Mouse (Mus musculus) ES-Bruce4 (cell line): ENCODE measurements around the gene Fosl1.

Experiments used
- CTCF ChIP-seq: IDR thresholded peaks from one replicate; pipeline ENCODE4 v1.8.1; 2011; ENCODE audit warnings: low read depth, low read length
- EP300 ChIP-seq: IDR thresholded peaks from 2 replicates; pipeline ENCODE4 v1.6.1; 2011; ENCODE audit warnings: low read depth, low read length; ENCODE audit not compliant: insufficient read depth
- POLR2A ChIP-seq: IDR thresholded peaks from one replicate; pipeline ENCODE4 v1.8.1; 2011; ENCODE audit warnings: low read length; ENCODE audit not compliant: insufficient read depth

- TF ChIP-seq POLR2A (no peak), CTCF (peak; percentile 97), EP300 (no peak)
Observed at GRCm38 (mm10) chr19:5463791-5464562, 16.6 kb downstream of the Fosl1 start.
